Mouse (Mus musculus) MEL (cell line): ENCODE results near the gene Gngt2. TPM values are rescaled to one million over a fixed set of nuclear protein-coding genes. Genes with fewer than 3 reads are reported as not detected.

ENCODE experiments used
- DNase-seq: peaks from one replicate; pipeline ENCODE4 v3.0.0; 2011; ENCODE audit warnings: low read depth, low spot score
- H3K27ac ChIP-seq: 2 replicates; pipeline ENCODE4 v1.5.1; 2012; ENCODE audit warnings: low read depth, mild to moderate bottlenecking, control low read depth, low read length, moderate library complexity; ENCODE audit not compliant: control insufficient read depth
- H3K27me3 ChIP-seq, 2 experiments: fragments of 150-350 bp in 1 of 2; sonication (generic) in 1 of 2; 2 replicates each; pipeline ENCODE4 v1.6.1; 2012; ENCODE audit warnings: low read length in 2 of 2, mild to moderate bottlenecking in 2 of 2, improper control_type of control experiment in 1 of 2, moderate library complexity in 1 of 2; ENCODE audit not compliant: insufficient read depth in 2 of 2, control insufficient read depth in 1 of 2
- H3K36me3 ChIP-seq, 2 experiments: 2 replicates each; pipeline ENCODE4 v1.6.1; 2012 to 2014; ENCODE audit warnings: low read length in 2 of 2, improper control_type of control experiment in 1 of 2, inconsistent platforms in 1 of 2, mild to moderate bottlenecking in 1 of 2; ENCODE audit not compliant: insufficient read depth in 2 of 2, control insufficient read depth in 1 of 2
- H3K4me1 ChIP-seq, 2 experiments: fragments of 150-350 bp in 1 of 2; sonication (generic) in 1 of 2; 2 replicates each; pipeline ENCODE4 v1.6.1; 2012; ENCODE audit warnings: low read length in 2 of 2, improper control_type of control experiment in 1 of 2, mild to moderate bottlenecking in 1 of 2; ENCODE audit not compliant: insufficient read depth in 2 of 2, control insufficient read depth in 1 of 2
- H3K4me3 ChIP-seq, 2 experiments: fragments of 150-350 bp in 1 of 2; sonication (generic) in 1 of 2; 2 replicates each; pipeline ENCODE4 v1.5.1; 2012; ENCODE audit warnings: low read depth in 2 of 2, low read length in 2 of 2, mild to moderate bottlenecking in 2 of 2, moderate library complexity in 2 of 2, control low read depth in 1 of 2, improper control_type of control experiment in 1 of 2; ENCODE audit not compliant: control insufficient read depth in 1 of 2, insufficient read depth in 1 of 2
- H3K79me2 ChIP-seq: 2 replicates; pipeline ENCODE4 v1.6.1; 2012; ENCODE audit warnings: mild to moderate bottlenecking, low read length, moderate library complexity; ENCODE audit not compliant: control insufficient read depth, poor library complexity, insufficient read depth
- H3K9ac ChIP-seq: 2 replicates; pipeline ENCODE4 v1.6.1; 2012; ENCODE audit warnings: low read depth, mild to moderate bottlenecking, control low read depth, low read length, moderate library complexity; ENCODE audit not compliant: control insufficient read depth, poor library complexity, severe bottlenecking
- H3K9me3 ChIP-seq: fragments of 150-350 bp; sonication (generic); replicated peaks from 2 replicates; pipeline ENCODE4 v1.6.1; 2012; ENCODE audit warnings: mild to moderate bottlenecking, low read length, improper control_type of control experiment, moderate library complexity; ENCODE audit not compliant: insufficient read depth
- BHLHE40 ChIP-seq: IDR thresholded peaks from 2 replicates; pipeline ENCODE4 v1.6.1; 2012; ENCODE audit warnings: low read depth, mild to moderate bottlenecking, inconsistent platforms, low read length, improper control_type of control experiment, borderline replicate concordance
- CHD1 ChIP-seq: IDR thresholded peaks from 2 replicates; pipeline ENCODE4 v1.6.1; 2012; ENCODE audit warnings: low read depth, mild to moderate bottlenecking, inconsistent platforms, low read length, improper control_type of control experiment
- CHD2 ChIP-seq: IDR thresholded peaks from 2 replicates; pipeline ENCODE4 v1.6.1; 2011; ENCODE audit warnings: low read length, improper control_type of control experiment
- CTCF ChIP-seq, 3 experiments: IDR thresholded peaks in 2 of 3; conservative IDR thresholded peaks in 1 of 3; 2 replicates each; pipeline ENCODE4 v1.5.1; 2011 to 2012; ENCODE audit warnings: low read length in 3 of 3, low read depth in 2 of 3, mild to moderate bottlenecking in 2 of 3, improper control_type of control experiment in 1 of 3, inconsistent platforms in 1 of 3, mixed read lengths in 1 of 3, moderate library complexity in 1 of 3; ENCODE audit not compliant: control insufficient read depth in 1 of 3, insufficient read depth in 1 of 3, poor library complexity in 1 of 3, severe bottlenecking in 1 of 3
- E2F4 ChIP-seq: IDR thresholded peaks from 2 replicates; pipeline ENCODE4 v1.6.1; 2011; ENCODE audit warnings: low read depth, low read length, improper control_type of control experiment, borderline replicate concordance
- EP300 ChIP-seq, 2 experiments: IDR thresholded peaks; 2 replicates each; pipeline ENCODE4 v1.6.1; 2011; ENCODE audit warnings: improper control_type of control experiment in 2 of 2, low read length in 2 of 2, low read depth in 1 of 2, mild to moderate bottlenecking in 1 of 2
- ETS1 ChIP-seq: IDR thresholded peaks from 2 replicates; pipeline ENCODE4 v1.6.1; 2012; ENCODE audit warnings: low read depth, mild to moderate bottlenecking, inconsistent platforms, low read length, improper control_type of control experiment, moderate library complexity
- GABPA ChIP-seq: IDR thresholded peaks from 2 replicates; pipeline ENCODE4 v1.6.1; 2012; ENCODE audit warnings: low read depth, mild to moderate bottlenecking, inconsistent platforms, low read length, improper control_type of control experiment, moderate library complexity
- GATA1 ChIP-seq: IDR thresholded peaks from 2 replicates; pipeline ENCODE4 v1.6.1; 2011; ENCODE audit warnings: low read depth, low read length, improper control_type of control experiment
- HCFC1 ChIP-seq: IDR thresholded peaks from 2 replicates; pipeline ENCODE4 v1.6.1; 2012; ENCODE audit warnings: low read depth, mild to moderate bottlenecking, inconsistent platforms, low read length, improper control_type of control experiment, moderate library complexity
- JUND ChIP-seq: IDR thresholded peaks from 2 replicates; pipeline ENCODE4 v1.6.1; 2011; ENCODE audit warnings: low read depth, mild to moderate bottlenecking, improper control_type of control experiment, low read length
- MAFK ChIP-seq: IDR thresholded peaks from 2 replicates; pipeline ENCODE4 v1.6.1; 2011; ENCODE audit warnings: low read depth, mild to moderate bottlenecking, low read length, improper control_type of control experiment, borderline replicate concordance
- MAX ChIP-seq: IDR thresholded peaks from 2 replicates; pipeline ENCODE4 v1.6.1; 2011; ENCODE audit warnings: low read length, improper control_type of control experiment
- MAZ ChIP-seq: IDR thresholded peaks from 2 replicates; pipeline ENCODE4 v1.6.1; 2012; ENCODE audit warnings: low read depth, mild to moderate bottlenecking, inconsistent platforms, low read length, improper control_type of control experiment
- MXI1 ChIP-seq: IDR thresholded peaks from 2 replicates; pipeline ENCODE4 v1.6.1; 2011; ENCODE audit warnings: mild to moderate bottlenecking, low read depth, low read length, improper control_type of control experiment
- MYB ChIP-seq: IDR thresholded peaks from 2 replicates; pipeline ENCODE4 v1.6.1; 2011; ENCODE audit warnings: mild to moderate bottlenecking, low read depth, low read length, improper control_type of control experiment
- NELFE ChIP-seq: IDR thresholded peaks from 2 replicates; pipeline ENCODE4 v1.6.1; 2011; ENCODE audit warnings: low read depth, low read length, improper control_type of control experiment
- NRF1 ChIP-seq: IDR thresholded peaks from 2 replicates; pipeline ENCODE4 v1.6.1; 2014; ENCODE audit warnings: low read depth, mild to moderate bottlenecking, inconsistent platforms, low read length, improper control_type of control experiment, moderate library complexity; ENCODE audit not compliant: poor library complexity, insufficient read depth, severe bottlenecking
- POLR2A ChIP-seq, 2 experiments: IDR thresholded peaks; 2 replicates each; pipeline ENCODE4 v1.6.1; 2011 to 2012; ENCODE audit warnings: low read length in 2 of 2, mild to moderate bottlenecking in 2 of 2, control low read depth in 1 of 2, improper control_type of control experiment in 1 of 2, low read depth in 1 of 2, moderate library complexity in 1 of 2; ENCODE audit not compliant: control insufficient read depth in 1 of 2, insufficient read depth in 1 of 2, poor library complexity in 1 of 2
- POLR2AphosphoS2 ChIP-seq: IDR thresholded peaks from 2 replicates; pipeline ENCODE4 v1.6.1; 2011; ENCODE audit warnings: low read length, improper control_type of control experiment
- RAD21 ChIP-seq: IDR thresholded peaks from 2 replicates; pipeline ENCODE4 v1.6.1; 2011; ENCODE audit warnings: mild to moderate bottlenecking, low read depth, low read length, improper control_type of control experiment
- SIN3A ChIP-seq: IDR thresholded peaks from 2 replicates; pipeline ENCODE4 v1.6.1; 2012; ENCODE audit warnings: low read length, improper control_type of control experiment, inconsistent platforms
- SMC3 ChIP-seq: IDR thresholded peaks from 2 replicates; pipeline ENCODE4 v1.6.1; 2011; ENCODE audit warnings: low read depth, low read length, improper control_type of control experiment
- TBP ChIP-seq: IDR thresholded peaks from 2 replicates; pipeline ENCODE4 v1.8.0; 2011; ENCODE audit warnings: low read depth, low read length, improper control_type of control experiment
- TCF12 ChIP-seq: IDR thresholded peaks from 2 replicates; pipeline ENCODE4 v1.6.1; 2014; ENCODE audit warnings: low read depth, mild to moderate bottlenecking, inconsistent platforms, low read length, improper control_type of control experiment, moderate library complexity
- UBTF ChIP-seq: IDR thresholded peaks from 2 replicates; pipeline ENCODE4 v1.6.1; 2012; ENCODE audit warnings: low read depth, mild to moderate bottlenecking, inconsistent platforms, low read length, improper control_type of control experiment, moderate library complexity, borderline replicate concordance; ENCODE audit not compliant: insufficient read depth
- USF2 ChIP-seq, 2 experiments: IDR thresholded peaks; 2 replicates each; pipeline ENCODE4 v1.6.1; 2011 to 2012; ENCODE audit warnings: improper control_type of control experiment in 2 of 2, low read length in 2 of 2, borderline replicate concordance in 1 of 2, inconsistent platforms in 1 of 2, low read depth in 1 of 2, mild to moderate bottlenecking in 1 of 2; ENCODE audit not compliant: insufficient read depth in 1 of 2
- ZMIZ1 ChIP-seq: IDR thresholded peaks from 2 replicates; pipeline ENCODE4 v1.6.1; 2012; ENCODE audit warnings: low read depth, mild to moderate bottlenecking, inconsistent platforms, low read length, improper control_type of control experiment, moderate library complexity
- ZNF384 ChIP-seq: IDR thresholded peaks from 2 replicates; pipeline ENCODE4 v1.6.1; 2012; ENCODE audit warnings: low read depth, mild to moderate bottlenecking, inconsistent platforms, low read length, improper control_type of control experiment
- polyA plus RNA-seq, 2 experiments: library from polyadenylated mRNA; stranded (reverse) in 1 of 2; unstranded in 1 of 2; fragments of >175 nt in 1 of 2; fragments of >200 nt in 1 of 2; gene quantifications; 2 replicates each; pipeline versions ENCODE4 v1.2.1 to v1.2.4; 2012; ENCODE audit warnings: low replicate concordance in 2 of 2, low read depth in 1 of 2; ENCODE audit not compliant: insufficient read length in 2 of 2, insufficient read depth in 1 of 2, missing spikeins in 1 of 2
- total RNA-seq: library from RNA; depleted of rRNA; stranded (reverse); fragments of 300-350 nt; gene quantifications from 2 replicates; pipeline ENCODE4 v1.2.3, GENCODE M21; 2012

The Gngt2 gene
- total and polyA plus RNA-seq, 3 experiments: 23.5 to 25.9 TPM; not detected in 1

DNA sequence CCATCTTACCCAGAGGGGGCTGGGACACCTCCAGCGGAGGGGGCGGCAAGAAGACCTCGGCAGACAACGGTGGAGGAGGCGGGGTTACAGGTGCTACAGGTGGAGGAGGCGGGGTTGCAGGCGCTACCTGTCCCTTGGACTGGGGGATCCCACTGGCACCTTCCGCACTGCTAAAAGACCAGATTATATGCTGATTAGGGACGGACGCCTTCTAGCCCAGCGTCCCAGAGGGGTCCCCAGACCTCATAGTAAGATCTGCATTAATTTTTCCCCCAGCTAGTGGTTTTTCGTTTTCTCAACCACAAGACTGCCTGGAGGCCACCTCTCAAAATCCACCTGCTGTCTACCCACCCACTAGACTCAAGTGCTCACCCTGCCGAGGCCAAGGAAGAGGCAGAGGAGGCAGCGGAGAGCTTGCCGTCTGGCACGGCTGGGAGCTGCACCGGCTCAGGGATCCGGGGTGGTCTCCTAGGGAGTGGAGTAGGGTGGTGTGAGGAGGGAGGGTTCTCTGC, 3.3 kb upstream of the Gngt2 start:
- Histone ChIP-seq H3K4me3 (peak overlapping the region; percentile 45 to 52), H3K4me1 (peaks cover 19 to 60% of the 10 kb centered on the region in 2 experiments), H3K27me3 (no peaks in the 10 kb centered on the region), H3K36me3 (peaks cover 0 to 30% of the 10 kb centered on the region in 2 experiments; a peak in 2 of 4 replicates), H3K9ac (peak overlapping the region; percentile 68), H3K27ac (peak overlapping the region; percentile 97), H3K9me3 (no peaks in the 10 kb centered on the region), H3K79me2 (no peaks in the 10 kb centered on the region; the same call in 1 of the 2 replicates)
- peak; percentile 37 for DNase-seq
- TF ChIP-seq SMC3 (0 out of 2 replicates have a peak, but pooled peaks have one; percentile 1), SIN3A (no peak), CHD2 (no peak), EP300 (IDR thresholded peaks at IDR 0.05; ENCODE audit: low read depth in 1 of 2, low read length in 2 of 2) (no peak)

DNA sequence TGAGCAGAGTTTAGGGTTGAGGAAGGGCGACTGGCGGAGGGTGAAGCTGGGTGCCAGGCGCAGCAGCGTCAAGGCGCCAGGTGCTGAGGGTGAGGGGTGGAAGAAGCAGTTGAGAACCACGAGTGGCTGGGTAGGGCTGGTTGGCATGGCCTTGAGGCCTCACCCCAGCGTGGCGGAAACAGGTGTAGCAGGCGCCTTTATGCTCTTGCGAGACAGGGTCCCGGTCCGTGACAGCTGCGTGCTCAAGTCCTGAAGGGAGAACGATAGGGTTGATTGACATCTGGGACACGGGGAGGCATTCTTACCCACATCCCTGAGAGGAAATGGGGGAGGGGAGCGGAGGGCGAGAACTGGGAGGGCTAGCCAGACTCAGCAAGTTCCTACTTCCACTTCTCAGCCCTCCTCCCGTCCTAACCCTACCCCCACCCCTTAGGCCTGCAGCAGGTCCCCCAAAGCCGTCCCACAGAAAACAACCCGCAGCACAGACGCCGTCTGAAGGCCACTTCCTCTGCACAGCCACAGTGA, 2.8 kb upstream of the Gngt2 start:
- Histone ChIP-seq H3K9me3 (no peaks in the 10 kb centered on the region), H3K27ac (peak overlapping the region; percentile 97), H3K4me1 (peaks cover 16 to 55% of the 10 kb centered on the region in 2 experiments), H3K4me3 (peak overlapping the region; percentile 45 to 52), H3K79me2 (no peaks in the 10 kb centered on the region; the same call in 1 of the 2 replicates), H3K27me3 (no peaks in the 10 kb centered on the region), H3K9ac (peak overlapping the region; percentile 68), H3K36me3 (peaks cover 0 to 25% of the 10 kb centered on the region in 2 experiments; a peak in 2 of 4 replicates)
- DNase-seq: peak; percentile 94
- TF ChIP-seq NELFE (peak; percentile 56), HCFC1 (peak; percentile 51; the same call in 1 of the 2 replicates), RAD21 (no peak), GATA1 (peak; percentile 42; the same call in 1 of the 2 replicates), POLR2AphosphoS2 (no peak), NRF1 (no peak), SMC3 (no peak), TCF12 (peak; percentile 75), TBP (peak; percentile 51; the same call in 1 of the 2 replicates), ETS1 (peak; percentile 92), MXI1 (peak; percentile 74), GABPA (no peak; the same call in 1 of the 2 replicates), CTCF (IDR thresholded peaks at IDR 0.05 in 2 of 3, conservative IDR thresholded peaks at IDR 0.05 in 1 of 3; ENCODE audit: control insufficient read depth in 1 of 3, insufficient read depth in 1 of 3, low read depth in 2 of 3, low read length in 3 of 3, poor library complexity in 1 of 3, severe bottlenecking in 1 of 3) (no peak), SIN3A (peak; percentile 85), CHD2 (peak; percentile 87), BHLHE40 (peak; percentile 79), USF2 (IDR thresholded peaks at IDR 0.05; ENCODE audit: borderline replicate concordance in 1 of 2, insufficient read depth in 1 of 2, low read depth in 1 of 2, low read length in 2 of 2) (no peak), UBTF (no peak), ZNF384 (no peak), MAFK (no peak), EP300 (IDR thresholded peaks at IDR 0.05; ENCODE audit: low read depth in 1 of 2, low read length in 2 of 2) (peak; percentile 80 to 85), E2F4 (no peak), ZMIZ1 (peak; percentile 1; the same call in 1 of the 2 replicates), POLR2A (IDR thresholded peaks at IDR 0.05; ENCODE audit: control insufficient read depth in 1 of 2, insufficient read depth in 1 of 2, low read depth in 1 of 2, low read length in 2 of 2, poor library complexity in 1 of 2) (peak in 1 of 2 experiments; percentile 60; a peak in 3 of 4 replicates), MAZ (peak; percentile 94), CHD1 (peak; percentile 80; the same call in 1 of the 2 replicates), MAX (peak; percentile 77), MYB (0 out of 2 replicates have a peak, but pooled peaks have one; percentile 19), JUND (no peak)
